Mouse (Mus musculus) urinary bladder, adult 18-20 months (tissue): Measurements from ENCODE around the gene Capn12.
"Not testable (repeated sequence)": the region's sequence is repeated elsewhere in the genome, so short reads cannot be mapped to it uniquely, and the experiment has no call there.

Source experiments
- DNase-seq, 2 experiments: peaks; one replicate each; pipeline ENCODE4 v3.0.0; 2022; ENCODE audit warnings: low spot score in 2 of 2, mixed read lengths in 2 of 2

The Capn12 gene

DNA sequence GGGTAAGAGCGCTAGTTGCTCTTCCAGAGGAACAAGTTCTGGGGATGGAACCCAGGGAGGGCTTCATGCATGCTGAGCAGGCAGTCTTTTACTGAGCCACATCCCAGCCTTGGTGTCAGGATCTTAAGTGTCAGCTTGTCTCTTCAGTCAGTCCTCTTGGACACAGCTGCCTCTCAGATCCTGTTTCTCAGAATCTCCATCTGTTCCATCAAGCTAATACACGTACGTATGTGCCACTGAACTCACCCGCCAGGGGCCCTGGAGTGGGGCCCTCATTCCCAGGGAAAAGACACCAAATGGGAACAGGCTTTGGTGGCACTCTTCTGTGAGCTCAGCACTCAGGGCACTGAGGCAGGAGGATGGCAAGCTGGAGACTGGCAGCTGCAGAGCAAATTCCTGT lies 3.4 kb upstream of the Capn12 start:
- DNase-seq, result no peak

DNA sequence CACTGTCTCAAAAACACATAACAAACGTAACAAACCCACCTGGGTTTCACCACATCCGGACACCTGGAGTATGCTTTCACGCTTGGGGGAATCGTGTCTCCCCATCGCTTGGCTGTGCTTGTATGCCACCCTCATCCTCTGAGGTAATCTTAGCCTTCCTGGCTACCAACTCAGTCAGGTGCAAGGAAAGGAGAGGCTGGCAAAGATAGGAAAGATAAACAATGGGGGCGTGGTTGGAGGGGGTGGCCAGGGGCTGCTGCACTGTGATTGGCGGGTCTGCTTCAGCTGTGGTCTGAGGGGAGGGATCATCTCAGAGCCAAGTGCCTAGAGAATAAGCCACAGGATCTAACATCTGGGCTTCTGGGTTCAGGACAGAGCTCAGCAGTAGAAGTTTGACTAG lies 1.6 kb upstream of the Capn12 start:
- no peak for DNase-seq

DNA sequence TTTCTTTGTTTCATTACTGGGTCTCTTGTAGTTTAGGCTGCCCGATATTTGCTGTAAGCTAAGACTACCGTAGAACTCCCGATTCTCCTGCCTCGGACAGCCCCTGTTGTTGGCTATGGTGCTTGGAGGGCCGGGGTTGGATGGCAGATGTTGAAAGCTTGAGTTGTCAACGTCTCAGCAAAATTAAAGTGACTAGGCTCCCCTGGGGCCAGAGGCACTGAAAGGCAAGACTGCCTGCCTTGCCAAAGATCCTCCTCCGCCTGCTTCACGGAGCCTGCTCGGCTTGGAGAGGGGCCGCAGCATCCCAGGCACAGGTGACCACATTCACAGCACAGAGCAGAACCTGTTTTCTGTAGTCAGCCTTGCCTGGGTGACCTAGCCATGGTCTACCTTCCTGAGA lies 668 bp upstream of the Capn12 start:
- no peak for DNase-seq

DNA sequence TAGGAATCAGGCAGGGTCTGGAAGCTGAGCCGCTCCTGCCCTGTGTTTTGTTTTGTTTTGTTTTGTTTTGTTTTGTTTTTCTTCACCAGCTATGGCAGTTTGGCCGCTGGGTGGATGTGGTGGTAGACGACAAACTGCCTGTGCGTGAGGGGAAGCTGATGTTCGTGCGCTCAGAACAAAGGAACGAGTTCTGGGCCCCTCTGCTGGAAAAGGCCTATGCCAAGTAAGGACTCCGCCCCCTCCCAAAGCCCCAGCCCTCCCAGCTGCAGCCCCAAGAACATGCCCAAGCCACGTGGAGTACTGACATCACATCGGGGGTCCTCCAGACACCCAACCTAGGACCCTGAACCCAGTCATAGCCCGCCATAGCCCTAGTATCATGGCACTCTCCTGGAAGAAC lies 1.8 kb downstream of the Capn12 start:
- no peak for DNase-seq

DNA sequence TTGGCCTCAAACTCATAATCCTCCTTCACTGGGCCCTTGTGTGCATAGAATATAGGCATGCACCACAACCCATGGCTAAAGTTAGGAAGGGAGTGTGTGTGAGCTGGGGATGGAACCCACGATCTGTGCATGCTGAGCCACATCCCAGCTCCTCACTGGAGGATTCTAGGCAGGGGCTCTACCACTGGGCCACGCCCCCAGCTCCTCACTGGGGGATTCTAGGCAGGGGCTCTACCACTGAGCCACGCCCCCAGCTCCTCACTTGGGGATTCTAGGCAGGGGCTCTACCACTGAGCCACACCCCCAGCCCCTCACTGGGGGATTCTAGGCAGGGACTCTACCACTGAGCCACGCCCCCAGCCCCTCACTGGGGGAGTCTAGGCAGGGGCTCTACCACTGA lies 2.5 kb downstream of the Capn12 start:
- not testable (repeated sequence) for DNase-seq

DNA sequence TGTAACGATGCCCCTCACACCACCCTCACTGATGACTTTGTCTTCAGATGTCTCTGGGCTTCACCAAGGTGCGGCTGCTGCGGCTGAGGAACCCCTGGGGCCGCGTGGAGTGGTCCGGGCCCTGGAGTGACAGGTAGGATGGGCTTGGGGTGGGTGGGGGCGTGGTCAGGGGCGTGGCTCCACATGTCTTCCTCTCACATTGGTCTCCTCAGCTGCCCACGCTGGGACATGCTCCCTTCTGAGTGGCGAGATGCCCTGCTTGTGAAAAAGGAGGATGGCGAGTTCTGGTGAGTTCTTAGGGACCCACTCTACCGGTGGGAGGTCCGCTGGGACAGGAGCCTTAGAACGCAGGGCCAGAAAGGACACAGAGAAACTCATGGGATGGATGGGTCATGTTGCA lies 5.3 kb downstream of the Capn12 start:
- no peak for DNase-seq

DNA sequence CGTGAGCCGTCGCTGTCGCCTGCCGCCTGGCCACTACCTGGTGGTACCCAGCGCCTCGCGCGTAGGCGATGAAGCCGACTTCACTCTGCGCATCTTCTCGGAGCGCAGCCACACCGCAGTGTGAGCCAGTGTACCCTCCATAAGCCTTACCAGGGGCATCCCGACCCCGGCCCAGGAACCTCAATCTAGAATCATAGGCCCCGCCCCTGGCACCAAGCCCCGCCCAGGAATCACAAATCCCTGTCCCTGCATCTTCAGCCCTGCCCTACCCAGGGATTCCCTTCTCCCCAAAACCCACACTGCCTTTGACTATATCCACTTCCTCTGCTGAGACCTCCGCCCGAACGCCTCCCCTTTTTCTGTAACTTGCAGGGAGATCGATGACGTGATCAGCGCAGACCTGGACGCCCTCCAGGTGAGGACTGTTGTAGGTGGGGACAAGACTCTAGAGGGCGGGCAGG lies 7.5 kb downstream of the Capn12 start:
- no peak for DNase-seq

DNA sequence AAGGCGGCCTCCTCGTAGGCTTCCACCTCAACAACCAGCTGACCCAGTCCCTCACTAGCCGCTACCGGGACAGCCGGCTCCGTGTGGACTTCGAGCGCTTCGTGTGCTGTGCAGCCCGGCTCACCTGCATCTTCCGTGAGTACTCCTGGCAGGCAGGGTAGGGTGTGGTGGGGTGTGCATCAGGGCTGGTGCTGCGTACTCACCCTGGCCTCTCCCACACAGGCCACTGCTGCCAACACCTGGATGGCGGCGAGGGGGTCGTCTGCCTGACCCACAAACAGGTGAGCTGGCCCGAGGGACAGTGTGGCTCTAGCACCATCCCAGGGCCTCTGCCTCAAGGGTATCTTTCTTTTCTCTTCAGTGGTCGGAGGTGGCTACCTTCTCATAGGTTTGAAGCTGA lies 11.4 kb downstream of the Capn12 start:
- no peak for DNase-seq

DNA sequence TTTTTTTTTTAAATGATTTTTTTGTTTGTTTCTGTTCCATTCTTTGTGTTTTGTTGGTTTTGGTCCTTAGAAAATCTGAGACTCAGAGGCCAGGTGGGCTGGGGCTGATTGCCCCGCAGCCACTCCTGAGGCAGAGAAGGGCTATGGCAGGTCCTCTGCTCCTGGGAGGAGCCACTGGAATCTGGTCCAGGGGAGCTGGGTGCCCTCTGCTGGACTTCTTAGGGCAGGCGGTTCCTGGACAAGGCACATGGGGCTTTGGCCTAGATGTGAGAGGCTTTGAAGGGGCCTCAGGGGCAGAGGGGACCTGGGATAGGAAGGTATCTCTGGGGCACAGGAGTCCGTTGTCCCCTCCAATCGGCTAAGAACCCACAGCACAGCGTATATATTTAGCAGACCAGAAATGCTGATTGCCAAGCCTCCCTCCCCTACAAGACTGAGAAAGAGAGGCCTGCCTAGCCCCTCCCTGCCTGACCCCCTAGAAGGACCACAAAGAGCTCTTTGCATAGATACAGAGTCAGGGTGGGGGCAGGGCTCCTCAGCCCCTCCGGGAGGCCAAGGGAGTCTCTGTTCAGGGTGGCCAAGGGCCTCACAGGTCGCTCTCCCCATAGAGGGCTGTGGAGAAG lies 12.5 kb downstream of the Capn12 start:
- DNase-seq, result peak in 1 of 2 experiments; percentile 31

DNA sequence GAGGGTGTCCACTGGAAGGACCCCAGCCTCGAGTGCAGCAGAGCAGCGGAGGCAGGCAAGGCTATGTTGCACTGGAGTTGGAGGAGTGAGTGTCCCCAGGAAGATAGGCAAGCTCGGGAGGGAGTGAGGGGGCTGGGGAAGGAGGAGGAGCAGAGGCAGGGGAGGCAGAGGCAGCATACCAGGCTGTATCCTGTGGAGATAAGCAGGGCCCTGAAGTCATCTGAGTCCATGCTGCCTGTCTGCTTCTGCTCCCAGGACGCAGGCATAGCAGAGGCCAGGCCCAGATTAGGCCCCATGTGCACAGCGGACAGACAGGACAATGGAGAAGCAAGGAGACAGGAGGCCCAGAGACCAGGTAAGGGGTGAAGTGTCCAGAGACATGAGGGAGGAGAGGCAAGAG lies 13.7 kb downstream of the Capn12 start:
- no peak for DNase-seq

DNA sequence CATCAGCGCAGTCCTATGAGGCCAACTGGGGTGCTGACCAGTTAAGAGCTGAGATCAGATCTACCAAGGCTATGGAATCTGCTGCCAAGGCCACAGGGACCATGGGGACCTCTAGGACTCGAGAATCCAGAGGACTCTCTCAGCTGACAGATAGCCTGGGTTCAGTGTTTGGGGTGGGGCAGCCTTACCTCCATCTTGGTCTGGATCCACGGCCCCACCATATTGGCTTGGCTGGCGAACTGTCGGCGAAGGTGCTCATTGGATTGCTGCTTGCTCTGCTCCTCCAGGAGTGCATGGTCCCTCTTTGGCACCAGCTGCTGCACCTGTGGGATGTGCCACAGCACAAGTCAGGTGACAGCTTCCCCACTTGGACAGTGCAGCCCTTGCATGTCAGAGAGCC lies 16.4 kb downstream of the Capn12 start:
- DNase-seq, result no peak

DNA sequence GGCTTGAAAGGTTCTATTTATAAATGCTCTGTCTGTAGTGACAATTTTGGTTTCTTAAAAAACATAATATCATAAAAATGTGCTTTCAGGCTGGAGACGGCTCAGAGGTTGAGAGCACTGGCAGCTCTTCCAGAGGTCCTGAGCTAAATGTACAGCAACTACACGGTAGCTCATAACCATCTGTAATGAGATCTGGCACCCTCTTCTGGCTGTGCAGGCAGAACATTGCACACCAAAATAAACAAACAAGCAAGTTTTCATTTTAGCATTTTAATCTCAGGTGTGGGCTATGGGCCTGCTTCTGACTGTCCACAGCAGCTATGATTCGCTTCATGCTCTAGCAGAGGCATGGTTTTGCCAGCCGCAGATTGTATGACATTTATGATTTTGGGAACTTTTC lies 18.8 kb downstream of the Capn12 start:
- no peak for DNase-seq

DNA sequence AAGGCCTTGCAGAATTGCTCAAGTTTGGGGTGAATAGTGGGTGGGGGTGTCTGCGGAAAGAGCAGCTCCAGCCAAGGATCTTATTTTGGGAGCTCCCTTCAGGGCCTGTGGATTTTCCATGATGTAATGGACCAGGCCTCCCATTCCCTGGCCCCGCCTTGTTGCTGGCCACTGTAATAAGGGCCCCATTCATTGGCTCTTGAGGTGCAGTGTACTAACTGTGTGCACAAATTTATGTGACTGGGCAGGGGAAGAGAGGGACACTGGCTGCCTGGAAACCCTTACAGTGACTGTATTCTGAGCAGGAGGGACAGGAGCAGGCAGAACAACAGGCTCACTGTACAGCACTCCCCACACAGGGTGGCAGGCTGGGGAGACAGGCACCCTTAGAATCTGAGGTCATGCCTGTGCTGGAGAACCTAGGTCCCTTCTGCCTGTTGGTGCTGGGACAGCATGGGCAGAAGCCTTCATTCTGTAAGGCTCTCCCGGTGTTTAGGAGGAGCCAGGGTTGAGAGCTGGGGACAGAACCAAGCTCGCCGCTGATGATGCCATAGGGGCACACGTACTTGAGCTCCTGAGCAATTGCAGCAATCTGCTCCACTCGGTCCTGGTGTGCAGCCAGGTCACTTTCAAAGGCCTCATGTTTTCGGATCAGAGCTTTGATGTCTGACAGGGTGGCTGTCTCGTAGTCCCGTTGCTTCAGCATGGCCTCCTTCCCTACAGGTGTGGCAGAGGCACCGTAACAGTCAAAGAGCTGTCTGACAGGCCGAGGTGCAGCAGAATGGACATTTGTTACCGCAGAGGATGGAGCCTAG lies 20.3 kb downstream of the Capn12 start:
- no peak for DNase-seq

DNA sequence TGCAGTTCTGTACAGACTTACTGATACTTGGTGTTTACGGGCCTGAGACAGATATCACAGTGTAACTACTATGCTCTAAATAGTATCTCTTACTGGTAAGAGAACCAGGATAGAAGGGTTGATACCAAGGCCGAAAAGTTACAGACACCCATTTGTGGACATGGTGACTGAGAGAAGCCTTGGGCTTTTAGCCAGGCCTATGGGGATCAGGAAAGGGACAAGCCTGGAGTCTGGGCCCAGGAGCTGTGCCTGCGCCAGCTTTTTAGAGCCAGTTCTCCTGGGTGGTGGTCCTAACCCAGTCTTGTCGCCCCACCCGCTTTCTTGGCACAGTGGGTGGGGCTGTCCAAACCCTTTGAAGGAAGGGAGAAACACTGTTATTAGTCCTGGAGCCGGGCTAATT lies 21.0 kb downstream of the Capn12 start:
- DNase-seq, result no peak

DNA sequence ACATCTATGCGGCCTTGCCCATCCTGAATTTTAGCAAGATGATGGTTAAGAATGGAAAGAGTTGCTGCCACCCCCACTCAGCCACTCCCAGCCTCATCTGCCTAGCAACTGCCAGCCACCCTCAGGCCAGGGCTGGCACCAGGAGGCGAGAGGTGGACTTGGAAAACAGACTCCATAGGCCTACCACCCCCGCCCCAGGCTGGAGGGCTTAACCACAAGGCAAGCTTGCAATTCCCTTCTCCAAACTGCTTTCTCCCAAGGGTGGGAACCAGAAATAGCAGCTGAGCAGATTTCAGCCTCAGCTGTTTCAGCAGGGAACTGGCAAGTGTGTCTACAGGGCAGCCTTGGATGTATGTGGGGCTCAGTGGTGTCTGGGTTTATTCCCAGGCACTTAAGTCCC lies 21.6 kb downstream of the Capn12 start:
- DNase-seq, result no peak

DNA sequence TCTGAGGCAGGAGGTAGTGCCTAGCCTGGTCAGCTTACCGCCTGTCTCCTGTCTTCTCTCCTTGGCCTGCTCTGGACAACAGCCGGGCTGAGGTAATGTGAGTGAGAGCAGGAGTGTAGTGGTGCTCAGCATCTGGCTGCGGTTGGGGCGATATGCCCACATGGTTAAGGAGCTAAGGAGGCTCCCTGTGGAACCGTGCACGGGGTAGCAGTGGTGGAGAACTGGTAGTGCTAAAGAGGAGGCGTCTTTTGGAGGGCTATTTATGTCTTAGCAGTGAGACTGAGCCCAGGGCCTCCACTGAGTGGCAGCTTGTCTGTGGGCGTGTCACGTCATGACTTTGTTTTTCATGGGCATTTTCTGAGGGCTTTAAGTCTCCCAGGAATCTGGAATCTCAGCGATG lies 22.6 kb downstream of the Capn12 start:
- DNase-seq, result no peak

DNA sequence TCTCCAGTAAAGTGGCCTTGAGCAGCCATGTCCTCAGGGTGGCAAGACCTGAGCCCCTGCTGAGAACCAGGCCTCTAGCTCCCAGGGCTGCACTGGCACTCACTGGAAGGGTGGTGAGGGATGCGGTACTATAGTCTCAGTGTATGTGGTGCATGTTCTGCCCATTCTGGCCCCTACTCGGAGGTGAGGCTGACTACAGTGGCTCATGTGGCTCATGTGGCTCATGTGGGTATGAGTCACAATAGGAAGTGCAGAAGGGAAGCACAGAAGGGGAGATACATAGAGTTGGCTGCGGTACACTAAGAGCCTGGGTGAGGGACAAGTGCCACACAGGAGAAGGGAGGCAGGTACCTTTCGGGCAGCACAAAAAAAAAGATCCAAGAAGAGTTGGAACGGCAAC lies 26.0 kb downstream of the Capn12 start:
- DNase-seq, result no peak

DNA sequence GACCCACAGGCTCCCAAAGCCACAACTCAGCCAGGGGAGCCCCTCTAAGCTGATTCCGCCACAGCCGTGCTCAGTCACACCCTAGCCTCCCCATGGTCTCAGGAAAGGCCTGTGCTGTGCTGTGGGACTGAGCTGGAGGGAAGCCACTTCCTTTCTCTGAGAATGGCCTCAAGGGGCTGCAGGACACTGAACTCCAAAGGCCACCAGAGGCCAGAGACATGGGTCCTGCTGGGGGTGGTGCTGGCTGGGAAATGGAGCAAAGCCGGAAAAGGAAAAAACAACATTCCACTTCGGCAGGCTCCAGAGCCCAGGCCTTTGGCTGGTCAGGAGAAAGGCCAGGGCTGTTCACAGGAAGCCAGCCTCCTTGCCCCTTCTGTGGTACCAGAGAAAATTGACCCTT lies 30.4 kb downstream of the Capn12 start:
- DNase-seq, result no peak

DNA sequence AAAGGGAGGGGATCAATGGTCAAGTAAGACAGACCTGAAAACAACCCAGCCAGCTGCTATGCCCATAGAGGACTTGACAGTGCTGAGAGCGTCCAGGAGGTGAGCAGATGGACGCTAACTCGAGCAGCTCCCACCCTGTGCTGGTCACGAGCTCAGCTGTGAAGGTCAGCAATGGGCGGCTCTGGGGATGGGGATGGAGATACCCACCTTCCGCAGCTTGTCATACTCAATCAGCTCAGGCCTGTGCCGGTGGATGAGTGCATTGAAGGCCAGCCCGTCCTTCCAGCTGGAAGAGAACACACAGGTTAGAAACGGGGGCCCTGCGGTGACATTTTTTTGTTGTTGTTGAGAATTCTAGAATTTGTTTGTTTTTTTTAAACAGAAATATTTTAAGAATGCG lies 31.9 kb downstream of the Capn12 start:
- no peak for DNase-seq

DNA sequence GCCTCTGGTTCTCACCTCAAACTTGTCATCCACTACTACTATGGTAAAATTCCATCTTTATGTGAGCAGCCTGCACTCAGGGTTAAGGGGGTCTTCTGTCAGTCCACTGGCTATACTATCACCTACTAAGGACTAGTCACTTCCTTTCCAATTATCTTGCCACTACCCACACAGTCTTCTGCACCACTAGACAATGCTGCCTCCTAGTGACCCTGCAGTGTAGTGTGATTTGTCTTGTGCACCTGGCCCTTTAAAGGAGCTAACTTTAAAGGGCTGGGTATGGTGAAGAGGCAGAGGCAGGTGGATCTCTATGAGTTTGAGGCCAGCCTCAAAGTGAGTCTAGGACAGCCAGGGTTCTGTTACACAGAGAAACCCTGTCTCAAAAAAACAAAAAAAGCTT lies 35.3 kb downstream of the Capn12 start:
- no peak for DNase-seq

DNA sequence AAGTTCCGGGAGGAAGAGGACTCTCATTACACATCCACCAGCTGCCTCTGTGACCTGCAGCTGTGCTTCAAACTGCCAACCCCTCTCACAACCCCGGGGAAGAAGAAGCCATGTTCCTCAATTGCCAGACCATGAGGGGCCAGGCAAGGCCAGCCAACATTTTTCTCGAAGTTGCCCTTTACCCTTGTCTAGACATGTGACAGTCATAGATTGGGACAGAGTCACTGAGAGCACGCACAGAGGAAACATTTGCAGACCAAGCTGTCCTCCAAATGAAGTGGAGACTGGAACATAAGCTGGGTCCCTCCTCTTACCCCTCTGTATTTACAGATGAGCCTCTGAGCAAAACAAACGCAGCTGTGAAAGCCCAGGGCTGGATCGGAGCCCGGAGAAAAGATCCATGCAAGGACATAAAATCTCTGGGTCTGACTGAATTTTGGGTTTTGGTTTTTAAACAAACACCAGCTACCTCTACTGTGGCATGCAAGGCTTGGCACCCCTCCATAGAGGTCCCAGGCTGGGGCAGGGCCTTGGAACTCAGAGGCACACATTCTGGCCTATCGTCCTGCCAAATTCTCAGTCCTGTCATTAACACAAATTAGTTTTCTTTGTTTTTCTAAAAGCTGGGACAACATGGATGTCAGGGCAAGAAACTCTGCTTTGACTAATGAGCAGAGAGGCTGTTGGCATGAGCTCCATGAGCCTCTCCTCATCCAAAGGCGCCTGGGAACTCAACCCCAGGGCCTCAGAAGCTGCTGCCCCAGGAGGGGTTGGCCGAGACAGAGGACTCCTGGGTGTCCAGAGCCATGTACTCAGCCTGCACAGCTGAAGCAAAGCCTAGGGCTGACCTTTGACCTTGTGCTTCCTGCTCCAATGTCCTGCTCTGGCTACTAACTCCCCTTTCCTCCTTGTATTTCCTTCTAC lies 36.5 kb downstream of the Capn12 start:
- no peak for DNase-seq

DNA sequence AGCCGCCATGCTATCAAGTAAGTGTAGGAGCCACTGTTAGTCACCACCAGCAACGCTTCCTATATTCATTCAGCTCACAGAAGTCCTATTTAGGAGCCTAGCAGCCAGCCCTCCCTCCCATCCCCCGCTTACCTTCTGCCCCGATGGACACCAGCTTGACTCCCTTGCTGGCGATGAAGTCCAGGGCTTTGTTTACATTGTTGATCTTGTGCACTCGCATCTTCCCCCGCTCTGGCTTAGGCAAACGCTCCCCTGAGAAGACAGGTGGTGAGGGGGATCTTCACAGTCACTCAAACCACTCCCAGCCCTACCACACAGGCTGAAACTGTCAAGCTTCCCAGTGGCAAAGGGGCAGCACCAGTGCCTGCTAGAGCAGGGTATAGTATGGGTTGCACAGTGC lies 37.3 kb downstream of the Capn12 start:
- no peak for DNase-seq

DNA sequence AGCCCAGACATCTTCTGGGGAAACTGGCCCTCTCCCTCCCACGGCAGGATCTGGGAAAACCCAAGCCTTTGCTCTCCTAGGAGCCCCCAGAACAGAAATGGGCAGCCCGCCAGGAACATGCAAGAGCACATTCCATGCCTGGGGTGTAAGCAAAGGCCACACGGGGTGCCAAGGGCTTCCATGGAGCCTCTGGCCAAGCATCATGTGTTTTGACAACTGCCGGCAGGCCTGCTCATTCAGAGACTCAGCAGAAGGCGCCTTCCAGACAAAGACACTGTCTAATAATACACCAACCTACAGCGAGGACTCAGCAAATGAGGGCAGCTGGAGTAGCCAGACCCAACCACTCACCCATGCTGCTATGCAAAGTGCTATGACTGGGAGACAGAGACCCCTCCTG lies 38.6 kb downstream of the Capn12 start:
- DNase-seq, result peak; percentile 85 to 90
